Mouse (Mus musculus) spleen, adult 2 months (tissue): ENCODE results near the gene Gm37240.

ENCODE experiments used
- CTCF ChIP-seq: fragments of 200-500 bp; IDR thresholded peaks from 2 replicates; pipeline ENCODE4 v1.5.1; 2011; ENCODE audit warnings: mild to moderate bottlenecking, inconsistent platforms; ENCODE audit not compliant: insufficient read depth, insufficient read length, insufficient replicate concordance; ENCODE audit errors: extremely low read depth
- POLR2A ChIP-seq: fragments of 200-500 bp; IDR thresholded peaks from 2 replicates; pipeline ENCODE4 v1.6.1; 2011; ENCODE audit warnings: low read depth, low read length, inconsistent platforms

GRCm38 (mm10) chr3:85174542-85175469 lies 712.5 kb downstream of the Gm37240 start:
- TF ChIP-seq CTCF (no peak), POLR2A (no peak)
